Mouse (Mus musculus): ENCODE data around the gene Gm12394.

GRCm38 (mm10) chr4:42898914-42899313 lies 42.3 kb upstream of the Gm12394 start:
- TF ChIP-seq CTCF (IDR thresholded peaks at IDR 0.05; ENCODE audit: control insufficient read depth, insufficient read depth, insufficient read length): no peak
- TF ChIP-seq USF1 (IDR thresholded peaks at IDR 0.05; ENCODE audit: low read depth): no peak
- no peak for TF ChIP-seq MAX (IDR thresholded peaks at IDR 0.05)
- TF ChIP-seq MYOG (IDR thresholded peaks at IDR 0.05; ENCODE audit: control insufficient read depth, extremely low read depth, insufficient read length): no peak
- no peak for TF ChIP-seq MYOD1 (IDR thresholded peaks at IDR 0.05; ENCODE audit: control insufficient read depth, insufficient read length, low read depth)
